Mouse (Mus musculus) heart, postnatal 0 days (tissue): ENCODE results near the gene Elac2. TPM values are rescaled to one million over a fixed set of nuclear protein-coding genes. Genes with fewer than 3 reads are reported as not detected.

ENCODE experiments used
- ATAC-seq: fragments of 200-750 bp; cut with Nextera tagmentation; 2 replicates; pipeline ENCODE4 v1.8.0; 2017; ENCODE audit warnings: low read depth, moderate number of reproducible peaks, moderate library complexity; ENCODE audit not compliant: insufficient read depth
- DNase-seq: peaks from one replicate; pipeline ENCODE4 v3.0.0-alpha.2; 2016; ENCODE audit warnings: low spot score
- H3K27ac ChIP-seq: fragments of 300-500 bp; sonication (generic); 2 replicates; pipeline ENCODE4 v1.5.1; 2014; ENCODE audit warnings: low read depth, mild to moderate bottlenecking
- H3K27me3 ChIP-seq: fragments of 300-500 bp; sonication (generic); 2 replicates; pipeline ENCODE4 v1.6.1; 2014; ENCODE audit warnings: low read length, mixed read lengths; ENCODE audit not compliant: control insufficient read depth, insufficient read depth
- H3K36me3 ChIP-seq: fragments of 300-500 bp; sonication (generic); replicated peaks from 2 replicates; pipeline ENCODE4 v1.6.1; 2014; ENCODE audit warnings: low read length, mixed read lengths; ENCODE audit not compliant: control insufficient read depth, insufficient read depth
- H3K4me1 ChIP-seq: fragments of 300-500 bp; sonication (generic); 2 replicates; pipeline ENCODE4 v1.6.1; 2014; ENCODE audit warnings: antibody characterized with exemption; ENCODE audit not compliant: control insufficient read depth, insufficient read depth
- H3K4me2 ChIP-seq: fragments of 300-500 bp; sonication (generic); 2 replicates; pipeline ENCODE4 v1.6.1; 2014; ENCODE audit warnings: low read depth, mild to moderate bottlenecking, low read length, moderate library complexity
- H3K4me3 ChIP-seq: fragments of 300-500 bp; sonication (generic); 2 replicates; pipeline ENCODE4 v1.5.1; 2014; ENCODE audit warnings: low read depth, low read length
- H3K9ac ChIP-seq: fragments of 300-500 bp; sonication (generic); replicated peaks from 2 replicates; pipeline ENCODE4 v1.6.1; 2014; ENCODE audit warnings: low read depth, low read length, mixed read lengths
- H3K9me3 ChIP-seq: fragments of 300-500 bp; sonication (generic); replicated peaks from 2 replicates; pipeline ENCODE4 v1.6.1; 2016; ENCODE audit warnings: low read length; ENCODE audit not compliant: control insufficient read depth
- CTCF ChIP-seq: IDR thresholded peaks from 2 replicates; pipeline ENCODE4 v1.5.1; 2016; ENCODE audit warnings: antibody characterized with exemption, control low read depth, low read depth
- EP300 ChIP-seq: IDR thresholded peaks from 2 replicates; pipeline ENCODE4 v1.6.1; 2016; ENCODE audit warnings: antibody characterized with exemption, low read depth
- WGBS: fragments of 180-500 bp; shearing (Covaris S2); extraction: QIAGEN DNeasy Blood & Tissue Kit; methylation state at CpG from one replicate; pipeline ENCODE4 v1.1.7; 2014; 5-methylcytosine and 5-hydroxymethylcytosine counted together
- polyA plus RNA-seq: library from polyadenylated mRNA; unstranded; fragments of >200 nt; fragmentation: Nextera tagmentation; extraction: Ambion mirVana; gene quantifications from 2 replicates; pipeline ENCODE4 v1.2.1, GENCODE M21; 2015
- total RNA-seq: library from RNA; depleted of rRNA; stranded (reverse); fragments of >200 nt; gene quantifications from 2 replicates; pipeline ENCODE4 v1.2.3, GENCODE M21; 2014; ENCODE audit warnings: low replicate concordance

Elac2 gene
- total and polyA plus RNA-seq, 2 experiments from 2014 or later: 15.1 to 33.6 TPM

GRCm38 (mm10) chr11:65001729-65002128, 22.9 kb downstream of the Elac2 start:
- no peak overlapping the region for H3K4me2 ChIP-seq
- H3K27ac ChIP-seq: no peak overlapping the region
- H3K27me3 ChIP-seq: no peaks in the 10 kb centered on the region
- no peak for ATAC-seq
- peaks cover 67% of the 10 kb centered on the region for H3K36me3 ChIP-seq
- no peak overlapping the region for H3K9ac ChIP-seq
- H3K9me3 ChIP-seq: no peaks in the 10 kb centered on the region
- DNase-seq: no peak
- no peak overlapping the region for H3K4me3 ChIP-seq
- TF ChIP-seq EP300 (no peak), CTCF (no peak)
- no peaks in the 10 kb centered on the region for H3K4me1 ChIP-seq
- WGBS: 78% methylated on average over 14 of the region's 14 CpGs

GRCm38 (mm10) chr11:65003611-65004010, 24.8 kb downstream of the Elac2 start:
- H3K27ac ChIP-seq: no peak overlapping the region
- H3K9ac ChIP-seq: no peak overlapping the region
- no peak for DNase-seq
- H3K36me3 ChIP-seq: peaks cover 50% of the 10 kb centered on the region
- H3K4me3 ChIP-seq: no peak overlapping the region
- no peaks in the 10 kb centered on the region for H3K9me3 ChIP-seq
- H3K4me2 ChIP-seq: no peak overlapping the region
- no peak for ATAC-seq
- TF ChIP-seq EP300 (no peak), CTCF (no peak)
- H3K4me1 ChIP-seq: no peaks in the 10 kb centered on the region
- 72% methylated on average over 5 of the region's 5 CpGs for WGBS
- no peaks in the 10 kb centered on the region for H3K27me3 ChIP-seq

GRCm38 (mm10) chr11:65004836-65005235, 26.0 kb downstream of the Elac2 start:
- TF ChIP-seq CTCF: no peak
- no peak for TF ChIP-seq EP300
- Histone ChIP-seq H3K4me3 (no peak overlapping the region), H3K4me2 (no peak overlapping the region), H3K27ac (no peak overlapping the region), H3K9me3 (no peaks in the 10 kb centered on the region), H3K9ac (no peak overlapping the region), H3K4me1 (no peaks in the 10 kb centered on the region), H3K27me3 (no peaks in the 10 kb centered on the region), H3K36me3 (peaks cover 38% of the 10 kb centered on the region)
- WGBS: 66% methylated on average over 3 of the region's 3 CpGs
- ATAC-seq: no peak
- no peak for DNase-seq

GRCm38 (mm10) chr11:65006047-65006446, 27.2 kb downstream of the Elac2 start:
- H3K27me3 ChIP-seq: no peaks in the 10 kb centered on the region
- no peak overlapping the region for H3K4me3 ChIP-seq
- ATAC-seq (no peak), DNase-seq (no peak)
- no peak overlapping the region for H3K9ac ChIP-seq
- H3K36me3 ChIP-seq: peaks cover 25% of the 10 kb centered on the region
- H3K9me3 ChIP-seq: no peaks in the 10 kb centered on the region
- TF ChIP-seq CTCF: no peak
- no peak for TF ChIP-seq EP300
- H3K4me2 ChIP-seq: no peak overlapping the region
- no peaks in the 10 kb centered on the region for H3K4me1 ChIP-seq
- WGBS: 88% methylated on average over 4 of the region's 4 CpGs
- H3K27ac ChIP-seq: no peak overlapping the region

- Histone ChIP-seq H3K36me3 (peaks cover 8% of the 10 kb centered on the region; the same call in 1 of the 2 replicates), H3K4me2 (no peak overlapping the region), H3K27me3 (no peaks in the 10 kb centered on the region), H3K4me3 (no peak overlapping the region), H3K9me3 (no peaks in the 10 kb centered on the region), H3K4me1 (no peaks in the 10 kb centered on the region), H3K27ac (no peak overlapping the region), H3K9ac (no peak overlapping the region)
- DNase-seq: no peak
- 76% methylated on average over 6 of the region's 6 CpGs for WGBS
- ATAC-seq: no peak
- TF ChIP-seq CTCF (no peak), EP300 (no peak)
Observed at GRCm38 (mm10) chr11:65013906-65014305, 35.1 kb downstream of the Elac2 start.

GRCm38 (mm10) chr11:65016754-65017153, 37.9 kb downstream of the Elac2 start:
- no peak for ATAC-seq

More at GRCm38 (mm10) chr11:65016754-65017153, 37.9 kb downstream of the Elac2 start:
- Histone ChIP-seq H3K27ac (no peak overlapping the region), H3K4me2 (no peak overlapping the region), H3K4me3 (no peak overlapping the region), H3K36me3 (peaks cover 11% of the 10 kb centered on the region), H3K27me3 (no peaks in the 10 kb centered on the region), H3K9ac (no peak overlapping the region), H3K9me3 (no peaks in the 10 kb centered on the region), H3K4me1 (no peaks in the 10 kb centered on the region)
- TF ChIP-seq CTCF (no peak), EP300 (no peak)
- WGBS: 76% methylated on average over 1 of the region's 1 CpGs
- no peak for DNase-seq
